Comparison of ENCODE assay signal across 13 mouse cellular contexts in genomic region chrX:36762289-36762688, GRCm38 (mm10). TPM values are rescaled to one million over a fixed set of nuclear protein-coding genes. Genes with fewer than 3 reads are reported as not detected.
DNase-seq lines count a peak whose midpoint lies in the region; ATAC-seq and TF ChIP-seq lines count a peak whose summit lies in the region.
"Had no signal": no experiment of that assay in that cellular context is flagged by ENCODE, and none has a peak within 500 bp of the region (broad histone marks: within the 10 kb centered on the region; RNA-seq: fewer than 3 reads in every experiment).

No protein-coding gene starts in this region.

- H3K36me3 ChIP-seq in kidney, adult 2 months (ENCODE audit: control insufficient read depth, insufficient read depth, low read length) = no peaks in the 10 kb centered on the region
- no peaks in the 10 kb centered on the region for H3K36me3 ChIP-seq in kidney, embryonic 14.5 days (ENCODE audit: control insufficient read depth, insufficient read depth, low read length)
- no peaks in the 10 kb centered on the region for H3K36me3 ChIP-seq in hindbrain, embryonic 13.5 days
- H3K36me3 ChIP-seq in kidney, embryonic 16.5 days (ENCODE audit: insufficient read depth, low read length) = no peaks in the 10 kb centered on the region
- no peaks in the 10 kb centered on the region for H3K36me3 ChIP-seq in small intestine, adult 2 months (ENCODE audit: control insufficient read depth, insufficient read depth, low read length)
- H3K36me3 ChIP-seq: limb, embryonic 13.5 days had no signal

- no peak for TF ChIP-seq POLR2A in kidney, adult 2 months (IDR thresholded peaks at IDR 0.05; ENCODE audit: low read depth, low read length)
- no peak for TF ChIP-seq POLR2A in small intestine, adult 2 months (IDR thresholded peaks at IDR 0.05; ENCODE audit: low read depth, low read length)

- no peaks in the 10 kb centered on the region for H3K27me3 ChIP-seq in kidney, adult 2 months (replicated peaks; ENCODE audit: control insufficient read depth, insufficient read depth, low read length)
- H3K27me3 ChIP-seq in kidney, embryonic 14.5 days (ENCODE audit: control insufficient read depth, insufficient read depth, low read length) = no peaks in the 10 kb centered on the region
- no peaks in the 10 kb centered on the region for H3K27me3 ChIP-seq in hindbrain, embryonic 13.5 days
- no peaks in the 10 kb centered on the region for H3K27me3 ChIP-seq in kidney, embryonic 16.5 days (ENCODE audit: insufficient read depth, low read length)
- H3K27me3 ChIP-seq in small intestine, adult 2 months (ENCODE audit: control insufficient read depth, insufficient read depth, low read length) = no peaks in the 10 kb centered on the region
- H3K27me3 ChIP-seq: limb, embryonic 13.5 days had no signal

- no peak for ATAC-seq in kidney, embryonic 14.5 days (ENCODE audit: low FRiP score, low TSS enrichment)
- ATAC-seq in hindbrain, embryonic 13.5 days (ENCODE audit: low FRiP score) = no peak
- ATAC-seq in kidney, embryonic 16.5 days (ENCODE audit: low FRiP score, low TSS enrichment) = peak; percentile 82
- ATAC-seq in cerebellum, adult (ENCODE audit: insufficient number of reproducible peaks, low FRiP score, low TSS enrichment) = no peak

- DNase-seq in kidney, adult 2 months = peak; percentile 85
- DNase-seq in cerebellum, adult 8-10 months = no peak
- DNase-seq: cerebellum, adult 9-11 months; heart, postnatal 36 days; layer of hippocampus, postnatal 36 days; lung, postnatal 10 days; thymus, postnatal 25 days had no signal

- no peaks in the 10 kb centered on the region for H3K9me3 ChIP-seq in kidney, embryonic 14.5 days (ENCODE audit: control insufficient read depth, low read length)
- no peaks in the 10 kb centered on the region for H3K9me3 ChIP-seq in hindbrain, embryonic 13.5 days
- no peaks in the 10 kb centered on the region for H3K9me3 ChIP-seq in kidney, embryonic 16.5 days (ENCODE audit: low read length)
- H3K9me3 ChIP-seq: limb, embryonic 13.5 days had no signal

- 51% methylated on average over 5 of the region's 5 CpGs for WGBS in kidney, adult 2 months
- 82% methylated on average over 5 of the region's 5 CpGs for WGBS in kidney, embryonic 14.5 days
- WGBS in hindbrain, embryonic 13.5 days = 71% methylated on average over 5 of the region's 5 CpGs
- WGBS in kidney, embryonic 16.5 days = 67% methylated on average over 5 of the region's 5 CpGs
- 38% methylated on average over 5 of the region's 5 CpGs for whole genome bisulfite sequencing in small intestine, adult 2 months

- H3K4me2 ChIP-seq in kidney, embryonic 14.5 days (replicated peaks; ENCODE audit: low read depth, low read length) = no peak overlapping the region
- H3K4me2 ChIP-seq in hindbrain, embryonic 13.5 days = no peak overlapping the region
- no peak overlapping the region for H3K4me2 ChIP-seq in kidney, embryonic 16.5 days (replicated peaks; ENCODE audit: low read depth, low read length)
- H3K4me2 ChIP-seq: limb, embryonic 13.5 days had no signal

- H3K4me1 ChIP-seq in kidney, adult 2 months (ENCODE audit: control insufficient read depth, insufficient read depth, low read length) = peaks cover 18% of the 10 kb centered on the region
- H3K4me1 ChIP-seq in kidney, embryonic 14.5 days (ENCODE audit: control insufficient read depth, insufficient read depth, low read length) = no peaks in the 10 kb centered on the region
- peaks cover 8% of the 10 kb centered on the region for H3K4me1 ChIP-seq in hindbrain, embryonic 13.5 days (replicated peaks)
- no peaks in the 10 kb centered on the region for H3K4me1 ChIP-seq in kidney, embryonic 16.5 days (ENCODE audit: insufficient read depth, low read length)
- peaks cover 10% of the 10 kb centered on the region; the same call in 1 of the 2 replicates for H3K4me1 ChIP-seq in small intestine, adult 2 months (ENCODE audit: control insufficient read depth, insufficient read depth, insufficient read length, low read length)
- H3K4me1 ChIP-seq: limb, embryonic 13.5 days had no signal

- no peak overlapping the region for H3K9ac ChIP-seq in kidney, embryonic 14.5 days (ENCODE audit: low read depth, low read length)
- H3K9ac ChIP-seq in hindbrain, embryonic 13.5 days = no peak overlapping the region
- no peak overlapping the region for H3K9ac ChIP-seq in kidney, embryonic 16.5 days (replicated peaks; ENCODE audit: low read length)
- H3K9ac ChIP-seq: limb, embryonic 13.5 days had no signal

- no peak for TF ChIP-seq CTCF in kidney, adult 2 months (conservative IDR thresholded peaks at IDR 0.05; ENCODE audit: insufficient read depth, insufficient read length, low read depth, low read length)
- no peak for TF ChIP-seq CTCF in small intestine, adult 2 months (IDR thresholded peaks at IDR 0.05; ENCODE audit: extremely low read depth, insufficient read length, insufficient replicate concordance, low read depth, low read length)

- H3K4me3 ChIP-seq in kidney, adult 2 months (ENCODE audit: insufficient read depth, low read depth, low read length) = no peak overlapping the region
- H3K4me3 ChIP-seq in kidney, embryonic 14.5 days (ENCODE audit: low read length) = no peak overlapping the region
- H3K4me3 ChIP-seq in hindbrain, embryonic 13.5 days = no peak overlapping the region
- H3K4me3 ChIP-seq in kidney, embryonic 16.5 days (ENCODE audit: low read length) = no peak overlapping the region
- H3K4me3 ChIP-seq in small intestine, adult 2 months (ENCODE audit: low read depth, low read length) = no peak overlapping the region; the same call in 1 of the 2 replicates
- H3K4me3 ChIP-seq: limb, embryonic 13.5 days had no signal

- H3K27ac ChIP-seq in kidney, adult 2 months (ENCODE audit: insufficient read depth, low read depth, low read length) = peak overlapping the region; percentile 80
- no peak overlapping the region for H3K27ac ChIP-seq in kidney, embryonic 14.5 days (ENCODE audit: low read depth, low read length)
- H3K27ac ChIP-seq in hindbrain, embryonic 13.5 days = peak overlapping the region; percentile 75
- H3K27ac ChIP-seq in kidney, embryonic 16.5 days (ENCODE audit: low read length) = no peak overlapping the region
- peak overlapping the region; percentile 92 for H3K27ac ChIP-seq in small intestine, adult 2 months (ENCODE audit: insufficient read depth, low read depth, low read length)
- H3K27ac ChIP-seq: limb, embryonic 13.5 days had no signal

RNA-seq across cellular contexts. Expression of gene Slc25a43, which starts 18.8 kb away (rescaled TPM):
- 0.97 and 1.6 TPM in 2 replicates for polyA plus RNA-seq in kidney, adult 2 months (2012; rRNA removed)
- polyA plus RNA-seq in kidney, embryonic 14.5 days (2014; fragmentation: Nextera tagmentation; extraction: Ambion mirVana) = 2.2 and 3.4 TPM in 2 replicates
- polyA plus RNA-seq in hindbrain, embryonic 13.5 days (2015; fragmentation: Nextera tagmentation; extraction: Ambion mirVana) = 0.85 and 0.92 TPM in 2 replicates
- polyA plus RNA-seq in kidney, embryonic 16.5 days (2015; fragmentation: Nextera tagmentation; extraction: Ambion mirVana) = 2.9 and 3.3 TPM in 2 replicates
- polyA plus RNA-seq in small intestine, adult 2 months (2012; rRNA removed) = 0.75 and 1.1 TPM in 2 replicates

RNA-seq across cellular contexts. Expression of gene Slc25a5, which starts 33.2 kb away (rescaled TPM):
- 1,901 and 2,104 TPM in 2 replicates for polyA plus RNA-seq in kidney, adult 2 months (2012; rRNA removed)
- 838 and 851 TPM in 2 replicates for polyA plus RNA-seq in kidney, embryonic 14.5 days (2014; fragmentation: Nextera tagmentation; extraction: Ambion mirVana)
- 568 and 574 TPM in 2 replicates for polyA plus RNA-seq in hindbrain, embryonic 13.5 days (2015; fragmentation: Nextera tagmentation; extraction: Ambion mirVana)
- 924 and 964 TPM in 2 replicates for polyA plus RNA-seq in kidney, embryonic 16.5 days (2015; fragmentation: Nextera tagmentation; extraction: Ambion mirVana)
- 962 and 2,171 TPM in 2 replicates for polyA plus RNA-seq in small intestine, adult 2 months (2012; rRNA removed)

Comparison
In these comparisons a context has a peak if more than half of its experiments do, and no peak if none do; other contexts are left out.
1. H3K27ac ChIP-seq: peak in kidney, adult 2 months (single experiment), hindbrain, embryonic 13.5 days (single experiment) and small intestine, adult 2 months (single experiment); none in kidney, embryonic 14.5 days (single experiment) and kidney, embryonic 16.5 days (single experiment).